Mouse (Mus musculus) ovary, postnatal 10 days (tissue): ENCODE results near the gene Gnpda2.

Experiments
- DNase-seq: peaks from one replicate; pipeline ENCODE4 v3.0.0; 2022; ENCODE audit warnings: low spot score

Gnpda2 gene

GRCm38 (mm10) chr5:69591640-69592461 lies at the start of gene Gnpda2:
Gnpda2 (minus strand) TSS chr5:69592340.
- peak; percentile 62 for DNase-seq

DNA sequence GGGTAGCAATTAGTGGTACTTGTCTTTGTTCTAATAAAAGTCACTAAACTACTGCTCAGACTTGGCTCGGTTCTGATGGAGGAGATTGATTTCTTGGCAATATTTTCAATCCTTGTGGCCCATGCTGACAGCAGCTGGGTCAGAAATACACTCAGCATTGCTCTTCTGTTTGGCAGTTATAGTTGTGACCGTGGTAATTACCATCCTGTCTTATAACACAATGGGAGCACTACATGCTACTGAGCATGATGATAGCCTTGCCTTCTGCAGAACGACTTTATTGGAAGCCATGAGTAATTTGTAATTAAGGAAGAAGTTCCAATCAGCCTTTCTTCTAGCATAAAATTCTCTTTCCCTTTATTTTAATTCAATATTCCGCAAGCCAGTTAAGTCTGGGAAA lies 42.6 kb upstream of the Gnpda2 start:
- no peak for DNase-seq

DNA sequence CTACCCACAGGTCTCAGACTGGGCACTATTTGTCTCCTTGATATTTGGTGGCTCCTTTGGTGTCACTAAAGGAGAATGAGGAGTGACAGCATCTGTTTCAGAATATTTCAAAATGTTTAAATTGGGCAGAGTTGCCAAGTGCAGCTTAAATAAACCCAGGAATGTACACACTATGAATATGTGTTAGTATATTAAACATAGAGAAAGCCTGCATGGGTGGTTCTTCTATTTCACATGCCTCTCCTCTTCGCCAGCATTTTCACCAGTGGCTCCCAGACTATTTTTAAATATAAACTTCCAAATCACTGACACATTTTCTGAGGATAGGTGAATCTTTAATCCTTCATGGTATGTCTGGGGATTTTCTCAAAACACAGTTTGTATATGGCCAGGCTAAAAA lies 28.8 kb upstream of the Gnpda2 start:
- DNase-seq: no peak

- DNase-seq: no peak
Measured at GRCm38 (mm10) chr5:69613209-69613796, 21.2 kb upstream of the Gnpda2 start.

- DNase-seq: no peak
Measured at GRCm38 (mm10) chr5:69601027-69601426, 8.9 kb upstream of the Gnpda2 start.

DNA sequence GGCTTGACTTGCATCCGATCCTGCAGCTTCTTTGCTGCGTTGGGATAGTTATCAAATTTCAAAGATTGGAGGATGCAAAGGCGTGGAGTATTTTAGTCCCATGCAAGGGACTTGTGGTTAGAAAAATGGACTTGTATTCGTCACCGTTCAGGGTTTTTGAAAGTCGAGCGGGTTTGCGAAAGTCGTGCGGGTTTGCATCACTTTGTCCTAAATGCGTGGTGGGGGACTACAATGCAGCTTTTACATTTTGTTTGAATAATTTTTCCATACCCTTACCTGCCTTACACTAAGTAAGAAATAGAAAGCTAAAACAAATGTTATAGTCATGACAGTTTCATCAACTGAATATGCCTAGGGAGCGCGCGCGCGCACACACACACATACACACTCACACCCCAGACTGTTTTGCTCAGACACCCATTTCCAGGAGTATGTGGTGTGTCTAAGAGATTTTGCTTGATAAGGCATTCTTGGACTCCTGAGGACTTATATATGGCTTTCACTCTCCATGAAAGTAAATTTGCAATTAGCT lies 34.7 kb downstream of the Gnpda2 start:
- DNase-seq: no peak

GRCm38 (mm10) chr5:69556628-69557403 lies 35.3 kb downstream of the Gnpda2 start, which contains the start of gene Guf1:
Guf1 (plus strand) TSS chr5:69556923.
- DNase-seq: peak; percentile 93

GRCm38 (mm10) chr5:69542489-69542888 lies 49.7 kb downstream of the Gnpda2 start, which contains the start of gene Yipf7:
Yipf7 (minus strand) TSS chr5:69542648.
- DNase-seq: no peak

DNA sequence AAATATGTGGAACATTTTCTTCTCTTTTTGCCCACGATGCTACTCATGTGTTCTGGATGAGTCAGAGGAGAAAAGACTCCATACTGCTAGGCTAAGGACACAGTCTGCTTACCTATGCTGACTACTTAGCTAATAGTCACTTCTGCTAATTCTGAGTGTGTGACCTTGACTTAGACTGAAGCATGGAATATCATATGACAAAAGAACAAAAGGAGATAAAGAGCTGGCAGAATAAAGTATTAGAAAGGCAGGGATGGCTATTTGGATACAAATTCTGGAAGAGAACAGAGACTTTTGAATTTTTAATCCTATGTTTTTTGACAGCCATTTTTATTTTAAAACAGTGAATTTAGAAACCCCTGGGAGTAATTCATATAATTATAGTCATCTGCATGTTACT lies 50.5 kb downstream of the Gnpda2 start:
- no peak for DNase-seq

DNA sequence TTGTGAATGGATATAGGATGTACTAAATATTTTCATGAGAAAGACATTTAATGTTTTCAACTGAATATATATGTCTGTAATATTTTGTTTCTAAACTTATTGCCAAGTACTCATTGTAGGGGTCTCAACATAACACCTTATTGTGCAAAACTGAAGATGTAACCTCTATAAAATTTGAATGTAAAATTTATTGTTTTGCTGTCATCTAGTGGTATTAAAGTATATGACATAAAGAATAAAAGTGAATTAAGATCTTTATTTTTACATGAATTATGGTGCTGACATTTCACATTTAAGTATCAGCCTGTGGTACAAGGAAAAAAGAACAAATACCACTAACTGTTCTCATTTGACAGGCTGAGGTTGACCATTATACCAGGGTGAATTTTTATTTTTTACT lies 68.2 kb downstream of the Gnpda2 start:
- no peak for DNase-seq
